Comparison of ENCODE assay signal across 9 mouse cellular contexts in the genomic region with DNA sequence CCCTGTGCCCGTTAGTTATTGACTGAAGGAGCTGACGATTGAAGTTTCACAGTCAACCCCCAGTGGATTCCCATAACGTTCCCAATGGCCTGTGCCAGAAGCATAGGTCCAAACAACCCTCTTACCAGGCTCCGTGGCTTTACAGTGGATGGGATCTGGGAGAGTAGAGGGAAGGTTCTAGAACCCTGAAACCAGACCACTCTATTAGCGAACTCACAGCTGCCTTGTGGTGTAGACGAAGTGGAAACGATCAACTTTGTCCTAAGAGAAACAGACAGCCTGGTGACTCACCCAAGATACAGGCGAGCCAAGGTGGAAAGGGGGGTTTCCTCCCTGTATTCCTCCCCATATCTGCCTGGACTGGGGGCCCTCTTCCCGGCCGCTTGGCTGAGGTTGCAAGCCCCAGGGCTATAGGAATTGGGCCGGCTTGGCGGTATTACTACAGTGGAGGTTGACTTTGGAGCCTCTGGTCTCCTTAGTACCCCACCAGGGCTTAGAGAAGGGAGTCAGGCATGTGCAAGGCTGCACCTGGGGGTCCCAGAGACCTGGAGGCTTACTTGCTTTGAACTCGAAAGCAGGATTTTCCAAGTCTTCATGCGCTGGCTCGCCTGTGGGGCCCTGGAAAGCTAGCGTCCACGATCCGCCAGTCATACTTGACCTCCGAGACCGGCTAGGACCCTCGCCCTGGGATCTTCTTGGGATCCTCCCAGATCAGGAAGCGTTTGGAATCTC. TPM values are rescaled to one million over a fixed set of nuclear protein-coding genes. Genes with fewer than 3 reads are reported as not detected.
DNase-seq lines count a peak whose midpoint lies in the region; ATAC-seq lines count a peak whose summit lies in the region.
"Had no signal": no experiment of that assay in that cellular context is flagged by ENCODE, and none has a peak within 500 bp of the region (broad histone marks: within the 10 kb centered on the region; RNA-seq: fewer than 3 reads in every experiment).

No protein-coding gene starts in this region.

- H3K36me3 ChIP-seq in kidney, embryonic 15.5 days = no peaks in the 10 kb centered on the region
- no peaks in the 10 kb centered on the region for H3K36me3 ChIP-seq in forebrain, embryonic 10.5 days (replicated peaks)
- no peaks in the 10 kb centered on the region for H3K36me3 ChIP-seq in limb, embryonic 12.5 days
- no peaks in the 10 kb centered on the region for H3K36me3 ChIP-seq in neural tube, embryonic 13.5 days

- no peak for DNase-seq in kidney, adult 11 months
- DNase-seq in forebrain, embryonic 10.5 days (ENCODE audit: extremely low spot score, low spot score) = no peak
- DNase-seq in cerebellum, adult 8-10 months = no peak
- DNase-seq in yolk sac, embryonic 10.5 days (ENCODE audit: low spot score) = no peak
- no peak for DNase-seq in thymus, adult 18-20 months
- DNase-seq: right cerebral cortex, postnatal 14 days had no signal

- no peak overlapping the region for H3K9ac ChIP-seq in kidney, embryonic 15.5 days
- no peak overlapping the region for H3K9ac ChIP-seq in limb, embryonic 12.5 days (replicated peaks)
- H3K9ac ChIP-seq in neural tube, embryonic 13.5 days = no peak overlapping the region

- peaks cover 57% of the 10 kb centered on the region for H3K4me1 ChIP-seq in kidney, embryonic 15.5 days
- peaks cover 57% of the 10 kb centered on the region for H3K4me1 ChIP-seq in forebrain, embryonic 10.5 days
- H3K4me1 ChIP-seq in limb, embryonic 12.5 days (replicated peaks) = peaks cover 49% of the 10 kb centered on the region
- peaks cover 47% of the 10 kb centered on the region for H3K4me1 ChIP-seq in neural tube, embryonic 13.5 days (replicated peaks)

- H3K9me3 ChIP-seq in kidney, embryonic 15.5 days (replicated peaks) = no peaks in the 10 kb centered on the region; the same call in 1 of the 2 replicates
- H3K9me3 ChIP-seq in forebrain, embryonic 10.5 days = no peaks in the 10 kb centered on the region
- H3K9me3 ChIP-seq in limb, embryonic 12.5 days = no peaks in the 10 kb centered on the region
- H3K9me3 ChIP-seq in neural tube, embryonic 13.5 days = no peaks in the 10 kb centered on the region

- peak overlapping the region; percentile 43 for H3K4me3 ChIP-seq in kidney, embryonic 15.5 days (replicated peaks)
- H3K4me3 ChIP-seq in forebrain, embryonic 10.5 days = peak overlapping the region; percentile 47
- H3K4me3 ChIP-seq in limb, embryonic 12.5 days (replicated peaks) = peak overlapping the region; percentile 39
- peak overlapping the region; percentile 32 for H3K4me3 ChIP-seq in neural tube, embryonic 13.5 days

- H3K27me3 ChIP-seq in kidney, embryonic 15.5 days = peaks cover 99% of the 10 kb centered on the region
- peaks cover 100% of the 10 kb centered on the region for H3K27me3 ChIP-seq in forebrain, embryonic 10.5 days (ENCODE audit: poor library complexity, severe bottlenecking)
- H3K27me3 ChIP-seq in limb, embryonic 12.5 days = peaks cover 98% of the 10 kb centered on the region
- H3K27me3 ChIP-seq in neural tube, embryonic 13.5 days = peaks cover 100% of the 10 kb centered on the region

- peak overlapping the region; percentile 78 for H3K4me2 ChIP-seq in kidney, embryonic 15.5 days
- H3K4me2 ChIP-seq in limb, embryonic 12.5 days = peak overlapping the region; percentile 57
- H3K4me2 ChIP-seq in neural tube, embryonic 13.5 days = peak overlapping the region; percentile 46

- ATAC-seq in kidney, embryonic 15.5 days (replicated peaks; ENCODE audit: low FRiP score) = no peak
- no peak for ATAC-seq in limb, embryonic 12.5 days (ENCODE audit: insufficient number of reproducible peaks, insufficient read depth, low FRiP score, low TSS enrichment, low read depth)
- no peak for ATAC-seq in neural tube, embryonic 13.5 days (ENCODE audit: low read depth)

- no peak overlapping the region for H3K27ac ChIP-seq in kidney, embryonic 15.5 days
- no peak overlapping the region for H3K27ac ChIP-seq in forebrain, embryonic 10.5 days
- no peak overlapping the region for H3K27ac ChIP-seq in limb, embryonic 12.5 days
- H3K27ac ChIP-seq in neural tube, embryonic 13.5 days (replicated peaks) = no peak overlapping the region

- 3% methylated on average over 22 of the region's 22 CpGs for WGBS in kidney, embryonic 15.5 days
- 3% methylated on average over 22 of the region's 22 CpGs for WGBS in forebrain, embryonic 10.5 days
- 2% methylated on average over 22 of the region's 22 CpGs for WGBS in limb, embryonic 12.5 days
- 1% methylated on average over 22 of the region's 22 CpGs for WGBS in neural tube, embryonic 13.5 days

RNA-seq across cellular contexts. Expression of a gene that starts 0.8 kb away (rescaled TPM):
- 2.2 and 3.2 TPM in 2 replicates for polyA plus RNA-seq in kidney, embryonic 15.5 days (2015; fragmentation: Nextera tagmentation; extraction: Ambion mirVana)
- polyA plus RNA-seq in forebrain, embryonic 10.5 days (2016; fragmentation: Nextera tagmentation; extraction: Ambion mirVana) = 8.3 and 9.8 TPM in 2 replicates
- 6.0 and 6.6 TPM in 2 replicates for polyA plus RNA-seq in limb, embryonic 12.5 days (2016; fragmentation: Nextera tagmentation; extraction: Ambion mirVana)
- polyA plus RNA-seq in neural tube, embryonic 13.5 days (2015; fragmentation: Nextera tagmentation; extraction: Ambion mirVana) = 1.0 and 2.8 TPM in 2 replicates

RNA-seq across cellular contexts. Expression of a gene that starts 11.4 kb away (rescaled TPM):
- polyA plus RNA-seq in kidney, embryonic 15.5 days (2015; fragmentation: Nextera tagmentation; extraction: Ambion mirVana) = not detected in 2 replicates
- polyA plus RNA-seq in forebrain, embryonic 10.5 days (2016; fragmentation: Nextera tagmentation; extraction: Ambion mirVana) = 0.20 and 0.31 TPM in 2 replicates
- polyA plus RNA-seq in limb, embryonic 12.5 days (2016; fragmentation: Nextera tagmentation; extraction: Ambion mirVana) = 0.19 and 0.23 TPM in 2 replicates
- polyA plus RNA-seq in neural tube, embryonic 13.5 days (2015; fragmentation: Nextera tagmentation; extraction: Ambion mirVana) = not detected in 2 replicates
